Mouse (Mus musculus): ENCODE results near the gene Slc20a1.

Gene Slc20a1

DNA sequence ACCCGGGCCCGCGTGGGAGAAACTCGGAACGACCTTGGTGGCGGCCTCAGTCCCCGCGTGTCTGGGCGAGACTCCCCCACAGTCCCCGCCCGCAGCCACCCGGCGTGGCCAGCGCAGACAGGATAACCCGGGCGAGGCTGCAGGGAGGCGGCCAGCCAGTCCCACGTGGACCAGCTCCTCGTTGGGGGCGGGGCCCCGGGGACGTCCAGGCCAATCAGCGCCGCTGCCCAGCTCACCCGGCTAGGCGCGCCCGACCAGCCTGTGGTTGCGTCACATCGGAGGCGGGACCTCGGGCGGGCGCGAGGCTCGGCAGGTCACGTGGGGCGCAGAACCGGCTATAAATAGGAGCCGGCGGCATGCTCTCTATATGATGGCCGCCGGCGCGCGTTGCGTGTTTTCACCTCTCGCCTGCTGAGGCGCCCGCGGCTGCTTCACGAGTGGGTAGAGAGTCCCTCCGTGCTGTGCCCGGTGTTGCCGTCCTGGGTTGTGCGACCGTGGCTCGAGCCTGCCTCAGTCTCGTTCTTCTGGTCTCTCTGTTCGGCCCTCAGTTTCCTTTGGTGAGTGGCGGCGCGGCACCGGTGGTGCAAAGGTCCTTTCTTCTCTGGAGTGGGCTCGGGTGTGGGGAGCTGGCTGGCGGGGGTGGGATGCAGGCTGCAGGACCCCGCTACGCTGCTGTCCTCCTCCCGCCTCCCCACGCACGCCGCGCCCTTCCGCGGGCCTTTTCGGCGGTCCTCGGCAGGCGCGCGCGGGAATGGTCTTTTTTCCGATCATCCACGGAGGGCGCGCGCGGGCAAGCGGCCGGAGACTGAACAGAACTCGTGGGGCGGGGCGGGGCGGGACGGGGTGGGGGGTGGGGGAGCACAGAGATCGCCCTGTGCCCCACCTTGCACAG, at the start of gene Slc20a1:
Slc20a1 (plus strand) TSS at position 329 of the 892 bp plus-strand sequence.
- peak; percentile 99 for DNase-seq (ENCODE audit: low spot score in 2 of 2)

- no peak for DNase-seq (ENCODE audit: low spot score in 2 of 2)
Measured at GRCm38 (mm10) chr2:129148836-129149235, 49.7 kb upstream of the Slc20a1 start.

GRCm38 (mm10) chr2:129150386-129150785, 48.2 kb upstream of the Slc20a1 start:
- DNase-seq (ENCODE audit: low spot score in 2 of 2), result no peak

- DNase-seq (ENCODE audit: low spot score in 2 of 2), result no peak
Measured at GRCm38 (mm10) chr2:129151111-129151510, 47.5 kb upstream of the Slc20a1 start.

DNA sequence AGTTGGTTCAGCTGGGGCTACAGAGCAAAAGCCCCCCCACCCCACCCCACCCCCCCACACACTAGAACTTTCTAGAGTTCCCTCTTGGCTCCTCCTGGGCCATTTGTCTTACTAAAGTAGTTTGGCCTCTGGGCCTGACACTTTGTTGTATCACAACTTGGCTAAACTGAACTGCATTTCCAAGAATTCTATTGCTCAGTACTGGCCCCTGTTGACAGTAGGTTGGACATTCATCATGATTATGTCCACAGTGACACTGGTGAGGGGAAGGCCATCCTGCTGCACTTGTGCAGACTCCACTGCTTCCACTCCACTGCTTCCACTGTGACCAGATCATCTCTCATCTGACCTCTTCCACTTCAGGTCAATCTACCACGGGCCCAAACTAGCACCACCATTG, 45.8 kb upstream of the Slc20a1 start:
- no peak for DNase-seq (ENCODE audit: low spot score in 2 of 2)

GRCm38 (mm10) chr2:129164815-129165214, 33.7 kb upstream of the Slc20a1 start:
- no peak for DNase-seq (ENCODE audit: low spot score in 2 of 2)

- no peak for DNase-seq (ENCODE audit: low spot score in 2 of 2)
Measured at GRCm38 (mm10) chr2:129166466-129167463, 31.8 kb upstream of the Slc20a1 start.

DNA sequence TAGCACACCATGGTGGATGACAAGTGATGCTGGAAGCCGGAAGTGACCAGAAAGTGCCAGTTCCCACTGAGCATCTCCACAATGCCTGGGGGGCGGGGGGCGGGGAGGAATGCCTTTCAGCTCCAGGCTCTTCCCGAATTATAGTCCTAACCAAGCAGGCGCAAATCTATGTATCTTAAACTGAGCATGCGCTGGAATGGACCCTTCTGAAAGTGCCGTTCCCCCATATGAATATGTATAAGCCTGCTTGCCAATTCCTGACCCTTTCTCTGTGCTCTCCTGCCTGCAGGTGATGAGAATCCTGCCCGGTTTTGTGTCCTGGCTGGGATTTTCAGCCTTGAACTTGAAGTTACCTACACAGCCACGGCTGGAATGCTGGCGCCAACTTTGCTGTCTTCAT, 25.2 kb upstream of the Slc20a1 start:
- no peak for DNase-seq (ENCODE audit: low spot score in 2 of 2)

DNA sequence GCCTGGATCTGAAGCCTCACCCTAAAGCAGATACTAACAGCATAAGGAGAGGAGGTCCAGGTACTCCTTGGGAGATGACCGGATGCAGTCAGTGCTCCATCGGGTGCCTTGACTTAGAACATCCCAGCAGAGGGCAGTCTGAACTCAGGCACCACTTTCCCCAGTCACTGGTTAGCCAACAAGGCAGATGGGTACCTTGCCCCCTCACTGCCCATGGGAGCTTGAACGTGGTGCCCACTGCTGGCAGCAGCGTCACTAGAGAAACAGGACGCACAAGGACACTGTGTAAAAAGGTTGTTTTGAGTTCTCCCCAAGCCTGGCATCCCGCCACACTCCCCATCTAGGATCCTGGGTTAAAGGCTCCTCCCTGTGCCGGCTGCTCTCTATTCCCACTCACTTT, 24.1 kb upstream of the Slc20a1 start:
- DNase-seq (ENCODE audit: low spot score in 2 of 2), result peak; percentile 25 to 40

- no peak for DNase-seq (ENCODE audit: low spot score in 2 of 2)
Measured at GRCm38 (mm10) chr2:129175636-129176035, 22.9 kb upstream of the Slc20a1 start.

DNA sequence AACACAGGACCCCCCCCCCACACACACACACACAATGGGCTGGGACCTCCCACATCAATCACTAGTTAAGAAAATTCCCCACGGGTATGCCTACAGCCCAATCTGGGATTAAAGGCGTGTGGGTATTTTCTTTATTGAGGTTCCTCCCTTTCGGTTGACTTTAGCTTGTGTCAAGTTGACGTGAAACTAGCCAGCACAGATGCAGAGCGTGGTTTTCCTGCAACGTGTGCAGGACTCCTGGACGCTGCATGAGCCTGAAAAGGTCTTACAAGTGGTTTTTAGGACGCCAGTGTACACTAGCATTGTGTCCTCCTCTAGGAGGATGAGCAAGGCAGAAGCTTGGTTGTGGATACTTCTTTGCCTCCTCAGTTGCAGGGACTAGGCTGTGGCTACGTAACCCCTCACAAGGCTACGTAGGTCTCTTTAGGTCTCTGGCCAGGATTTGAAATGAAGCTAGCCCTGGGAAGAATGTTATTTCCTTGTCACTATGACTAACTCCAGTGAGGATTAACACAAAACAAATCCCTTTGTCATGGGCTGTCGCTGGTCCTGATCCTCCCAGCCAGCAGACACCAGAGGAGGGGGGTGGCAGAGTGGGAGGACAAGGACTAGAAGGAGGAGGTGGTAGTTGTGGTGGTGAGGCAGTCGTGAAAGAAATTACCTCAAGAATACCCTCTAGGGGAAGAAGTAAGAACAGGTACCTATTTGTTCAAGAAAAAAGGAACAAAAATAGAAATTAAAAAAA, 21.7 kb upstream of the Slc20a1 start:
- DNase-seq (ENCODE audit: low spot score in 2 of 2), result no peak

- DNase-seq (ENCODE audit: low spot score in 2 of 2), result no peak
Measured at GRCm38 (mm10) chr2:129177661-129178060, 20.9 kb upstream of the Slc20a1 start.

DNA sequence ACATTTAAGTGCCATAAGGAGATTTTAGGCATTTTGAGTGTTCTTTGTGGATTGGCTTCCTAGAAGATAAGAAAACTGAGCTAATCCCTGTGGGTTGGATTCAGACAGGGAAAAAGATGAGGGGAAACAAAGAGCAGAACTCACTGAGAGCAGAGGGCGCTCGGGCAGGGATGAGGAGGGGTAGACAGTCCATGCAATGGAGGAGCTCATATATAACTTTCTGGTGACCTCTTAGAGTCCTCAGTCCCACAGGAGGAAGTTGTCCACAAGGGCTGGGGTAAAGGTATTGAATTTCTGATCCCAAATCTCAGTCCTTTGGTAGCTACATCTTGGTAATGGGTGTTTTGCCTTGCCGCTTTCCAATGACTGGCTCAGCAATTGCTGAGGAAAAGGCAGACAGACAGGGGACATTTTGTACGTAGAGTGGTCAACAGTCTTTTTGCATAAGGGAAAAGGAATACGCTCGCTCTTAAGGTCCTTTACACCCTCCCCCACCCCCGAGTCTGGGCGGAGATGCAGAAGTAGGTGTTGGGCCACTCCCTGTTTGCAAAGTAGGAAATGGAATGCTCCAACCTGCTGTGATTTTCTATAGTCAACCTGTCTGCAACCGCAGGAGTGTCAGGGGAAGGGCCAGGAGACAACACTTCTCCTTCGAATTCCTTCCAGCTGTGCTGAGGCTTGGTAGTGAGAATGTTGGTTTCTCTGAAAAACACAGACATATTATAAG, 20.2 kb upstream of the Slc20a1 start:
- no peak for DNase-seq (ENCODE audit: low spot score in 2 of 2)

DNA sequence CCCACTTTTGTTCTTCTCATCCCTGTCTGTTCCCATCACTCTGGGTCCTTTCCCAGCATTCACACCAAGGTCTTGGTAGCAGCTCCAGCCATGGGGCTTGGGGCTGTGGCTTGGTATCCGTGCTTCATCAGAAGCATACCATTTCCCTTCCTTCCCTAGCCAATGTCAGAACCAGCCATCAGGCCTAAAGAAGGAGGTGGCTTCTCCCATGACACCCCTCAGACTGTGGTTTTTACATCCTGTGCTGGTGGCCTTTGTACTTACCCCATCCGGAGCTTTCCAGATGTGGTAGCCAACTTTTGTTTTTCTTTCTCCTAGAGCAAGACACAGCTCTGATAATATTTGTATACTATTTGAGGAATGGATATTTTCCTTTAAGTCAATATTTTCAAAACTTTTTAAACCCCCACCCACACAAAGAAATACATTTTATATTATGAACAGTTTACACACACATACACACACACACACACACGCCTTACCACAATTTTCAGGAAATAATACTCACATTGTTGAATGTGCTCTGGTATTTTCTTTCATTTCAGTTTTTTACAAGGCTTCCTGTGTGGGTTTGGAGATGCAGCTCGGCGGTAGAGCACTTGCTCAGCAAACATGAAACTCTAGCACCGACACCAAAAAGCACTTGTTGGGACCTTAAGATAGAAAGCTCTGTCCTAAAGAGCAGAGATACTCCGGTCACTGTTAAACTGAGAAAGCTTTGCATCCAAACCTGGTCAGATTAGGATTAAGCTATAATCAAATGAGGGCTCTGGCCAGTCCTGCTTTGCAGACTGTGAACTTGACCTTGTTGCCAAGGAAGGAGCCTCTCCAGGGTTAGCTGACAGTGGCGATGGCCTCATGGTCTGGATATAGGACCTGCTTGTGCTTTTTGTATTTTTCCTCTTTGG, 18.4 kb upstream of the Slc20a1 start:
- DNase-seq (ENCODE audit: low spot score in 2 of 2), result no peak

DNA sequence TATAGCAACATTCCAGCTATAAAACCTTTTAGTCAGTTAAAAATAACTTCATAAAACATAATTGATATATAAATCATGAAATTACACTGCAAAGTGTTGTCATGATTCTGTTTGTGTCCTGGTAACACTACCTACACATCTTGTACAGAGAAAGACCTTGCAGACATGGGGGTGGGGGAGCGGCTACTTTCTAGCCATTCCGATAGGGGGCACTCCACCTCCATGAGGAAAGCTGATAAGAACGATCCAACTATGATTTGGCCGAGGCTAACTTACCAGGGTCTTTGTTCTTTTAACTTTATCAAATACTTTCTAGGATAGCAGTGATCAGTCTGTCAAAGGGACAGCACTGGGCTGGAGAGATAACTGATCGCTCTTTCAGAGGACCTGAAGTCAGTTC, 17.1 kb upstream of the Slc20a1 start:
- DNase-seq (ENCODE audit: low spot score in 2 of 2), result no peak

DNA sequence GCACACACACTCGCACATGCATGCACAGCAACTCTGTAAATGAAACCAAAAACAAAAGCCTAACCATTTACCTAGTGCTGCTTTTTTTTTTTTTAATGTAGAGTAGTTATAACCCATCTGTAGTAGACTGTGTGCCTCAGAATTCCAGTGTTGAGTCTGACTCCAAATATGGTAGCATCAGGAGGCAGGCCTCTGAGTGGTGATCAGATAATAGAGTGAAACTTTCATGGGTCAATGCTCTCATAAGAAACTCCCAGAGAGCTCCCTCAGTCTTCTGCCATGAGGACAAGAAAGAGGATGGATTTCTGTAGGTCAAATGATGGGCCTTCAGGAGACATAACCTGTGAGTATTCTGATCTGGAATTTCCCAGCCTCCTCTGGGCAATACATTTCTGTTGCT, 16.2 kb upstream of the Slc20a1 start:
- no peak for DNase-seq (ENCODE audit: low spot score in 2 of 2)

DNA sequence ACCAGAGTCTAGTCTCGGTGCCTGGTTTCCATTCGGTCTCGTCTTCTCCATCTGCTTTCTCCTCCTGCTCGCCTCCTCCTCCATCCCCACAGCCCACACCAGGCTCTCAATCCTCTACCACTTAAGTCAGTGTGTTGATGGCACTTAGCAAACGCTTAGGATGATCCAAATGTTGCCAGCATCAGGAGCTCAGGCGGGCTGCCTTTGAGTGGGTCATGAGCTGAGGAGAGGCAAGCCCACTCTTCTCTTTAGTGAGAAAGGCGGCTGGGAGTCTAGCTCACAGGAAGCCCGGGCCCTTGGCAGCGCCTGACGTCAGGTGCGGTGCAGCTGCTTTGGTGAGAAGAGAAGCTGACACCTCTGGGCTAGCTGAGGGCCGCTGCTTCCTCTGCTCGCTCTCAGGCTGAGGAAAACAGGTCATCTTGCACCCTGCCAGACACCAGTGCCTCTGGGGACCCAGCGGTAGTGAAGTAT, 15.0 kb upstream of the Slc20a1 start:
- DNase-seq (ENCODE audit: low spot score in 2 of 2), result no peak

DNA sequence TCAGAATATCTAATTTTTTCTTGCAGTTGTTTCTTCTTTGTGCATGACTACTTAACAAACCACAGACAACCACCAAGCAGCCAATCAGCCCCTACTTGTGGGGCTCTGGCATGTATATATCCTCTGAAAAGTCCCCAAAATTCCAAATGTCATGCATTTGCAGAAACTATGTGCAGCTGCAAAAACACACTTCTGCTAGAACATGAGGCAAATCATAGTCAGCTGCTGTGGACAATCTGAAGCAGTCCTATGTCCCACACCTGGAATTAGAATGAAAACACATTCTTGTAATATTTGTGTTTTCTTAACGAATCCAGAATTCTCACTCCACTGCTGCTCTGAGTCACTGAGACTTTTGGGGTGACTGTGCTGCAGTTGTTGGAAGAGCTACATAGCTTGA, 13.7 kb upstream of the Slc20a1 start:
- DNase-seq (ENCODE audit: low spot score in 2 of 2), result no peak

DNA sequence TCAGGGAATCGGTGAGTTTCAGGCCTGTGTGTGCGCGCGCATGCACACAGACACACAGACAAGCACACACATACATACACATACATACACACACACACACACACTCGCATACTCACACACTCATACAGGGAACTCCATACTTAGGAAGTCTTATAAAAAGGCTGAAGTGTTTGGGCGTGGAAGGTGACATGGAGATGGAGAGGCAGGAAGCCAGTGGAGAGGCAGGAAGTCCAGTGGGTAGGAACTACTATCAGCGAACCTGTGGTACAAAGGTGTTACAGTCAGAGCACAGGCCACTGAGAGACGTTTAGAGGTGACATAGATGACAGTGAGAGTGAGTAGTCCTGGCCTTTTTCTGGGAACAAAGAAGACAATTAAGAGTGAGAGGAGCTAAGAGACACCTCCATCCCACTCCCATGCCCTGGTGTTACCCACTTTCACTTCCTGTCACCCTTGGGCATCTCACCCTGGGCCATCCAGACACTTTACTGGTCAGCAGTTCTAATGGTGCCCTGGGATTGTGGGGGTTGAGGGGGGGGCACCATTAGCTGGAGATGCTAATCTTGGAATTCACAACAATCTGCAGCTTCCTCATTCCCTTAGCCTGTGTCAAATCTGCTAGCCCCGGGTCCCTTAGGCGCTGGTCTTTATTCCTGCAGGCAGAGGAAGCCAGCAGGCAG, 12.8 kb upstream of the Slc20a1 start:
- no peak for DNase-seq (ENCODE audit: low spot score in 2 of 2)

Data from frontal cortex, postnatal 10 days (tissue).